Mouse (Mus musculus): ENCODE measurements at regions not wholly inside any gene's neighbourhood (a gene's known extent, or its start where the extent isn't known, plus 50 kb on each side); places are given as distances from the start of the nearest gene placed in this dataset.

- WGBS = 68% methylated on average over 2 of the region's 2 CpGs
- H3K36me3 ChIP-seq (ENCODE audit: insufficient read depth, low read length) = no peaks in the 10 kb centered on the region
- TF ChIP-seq CTCF (IDR thresholded peaks at IDR 0.05; ENCODE audit: low read depth) = no peak
- H3K9me3 ChIP-seq (replicated peaks; ENCODE audit: low read length) = no peaks in the 10 kb centered on the region
- H3K27me3 ChIP-seq (ENCODE audit: insufficient read depth, low read length) = no peaks in the 10 kb centered on the region
- no peaks in the 10 kb centered on the region for H3K4me1 ChIP-seq (replicated peaks; ENCODE audit: insufficient read depth, low read length)
- ATAC-seq (replicated peaks; ENCODE audit: low FRiP score, low read depth) (no peak), DNase-seq (ENCODE audit: low spot score) (no peak)
- no peak overlapping the region for H3K4me3 ChIP-seq (replicated peaks; ENCODE audit: low read depth, low read length)
- no peak overlapping the region for H3K27ac ChIP-seq
- no peak overlapping the region for H3K4me2 ChIP-seq (ENCODE audit: low read length)
- no peak overlapping the region for H3K9ac ChIP-seq (ENCODE audit: low read depth, low read length)
Measured at GRCm38 (mm10) chr19:6668545-6668944, 125.7 kb upstream of the Slc22a12 start.

- H3K4me1 ChIP-seq (replicated peaks; ENCODE audit: insufficient read depth, low read length) = no peaks in the 10 kb centered on the region
Measured at GRCm38 (mm10) chr19:6666187-6666722, 123.4 kb upstream of the Slc22a12 start.

GRCm38 (mm10) chr19:6665264-6666054 lies 122.6 kb upstream of the Slc22a12 start:
- Histone ChIP-seq H3K9me3 (replicated peaks; ENCODE audit: low read length) (no peaks in the 10 kb centered on the region), H3K36me3 (ENCODE audit: insufficient read depth, low read length) (no peaks in the 10 kb centered on the region), H3K27me3 (ENCODE audit: insufficient read depth, low read length) (no peaks in the 10 kb centered on the region), H3K4me2 (ENCODE audit: low read length) (no peak overlapping the region), H3K4me3 (replicated peaks; ENCODE audit: low read depth, low read length) (no peak overlapping the region), H3K4me1 (replicated peaks; ENCODE audit: insufficient read depth, low read length) (no peaks in the 10 kb centered on the region), H3K9ac (ENCODE audit: low read depth, low read length) (no peak overlapping the region), H3K27ac (no peak overlapping the region)
- ATAC-seq (replicated peaks; ENCODE audit: low FRiP score, low read depth) (no peak), DNase-seq (ENCODE audit: low spot score) (no peak)
- 69% methylated on average over 15 of the region's 15 CpGs for WGBS
- TF ChIP-seq CTCF (IDR thresholded peaks at IDR 0.05; ENCODE audit: low read depth) = no peak

More at GRCm38 (mm10) chr19:6666187-6666722, 123.4 kb upstream of the Slc22a12 start:
- no peak for TF ChIP-seq CTCF (IDR thresholded peaks at IDR 0.05; ENCODE audit: low read depth)
- no peak overlapping the region for H3K27ac ChIP-seq
- H3K9me3 ChIP-seq (replicated peaks; ENCODE audit: low read length) = no peaks in the 10 kb centered on the region
- H3K9ac ChIP-seq (ENCODE audit: low read depth, low read length) = no peak overlapping the region
- no peak overlapping the region for H3K4me3 ChIP-seq (replicated peaks; ENCODE audit: low read depth, low read length)
- 76% methylated on average over 6 of the region's 6 CpGs for WGBS
- H3K27me3 ChIP-seq (ENCODE audit: insufficient read depth, low read length) = no peaks in the 10 kb centered on the region
- DNase-seq (ENCODE audit: low spot score) (no peak), ATAC-seq (replicated peaks; ENCODE audit: low FRiP score, low read depth) (no peak)
- no peak overlapping the region for H3K4me2 ChIP-seq (ENCODE audit: low read length)
- no peaks in the 10 kb centered on the region for H3K36me3 ChIP-seq (ENCODE audit: insufficient read depth, low read length)

- DNase-seq (ENCODE audit: low spot score) = no peak
- H3K4me3 ChIP-seq (replicated peaks; ENCODE audit: low read depth, low read length) = no peak overlapping the region
- no peak overlapping the region for H3K27ac ChIP-seq
- no peak for TF ChIP-seq CTCF (IDR thresholded peaks at IDR 0.05; ENCODE audit: low read depth)
- no peaks in the 10 kb centered on the region for H3K36me3 ChIP-seq (ENCODE audit: insufficient read depth, low read length)
- H3K4me2 ChIP-seq (ENCODE audit: low read length) = no peak overlapping the region
- WGBS = 82% methylated on average over 12 of the region's 12 CpGs
- H3K27me3 ChIP-seq (ENCODE audit: insufficient read depth, low read length) = no peaks in the 10 kb centered on the region
- no peaks in the 10 kb centered on the region for H3K4me1 ChIP-seq (replicated peaks; ENCODE audit: insufficient read depth, low read length)
- no peak overlapping the region for H3K9ac ChIP-seq (ENCODE audit: low read depth, low read length)
- H3K9me3 ChIP-seq (replicated peaks; ENCODE audit: low read length) = no peaks in the 10 kb centered on the region
- no peak for ATAC-seq (replicated peaks; ENCODE audit: low FRiP score, low read depth)
Measured at GRCm38 (mm10) chr19:6664311-6664952, 121.6 kb upstream of the Slc22a12 start.

- ATAC-seq (replicated peaks; ENCODE audit: low FRiP score, low read depth) (no peak; the same call in 1 of the 2 replicates), DNase-seq (ENCODE audit: low spot score) (peak; percentile 91)
- no peak overlapping the region for H3K4me2 ChIP-seq (ENCODE audit: low read length)
- no peak overlapping the region for H3K27ac ChIP-seq
- H3K4me1 ChIP-seq (replicated peaks; ENCODE audit: insufficient read depth, low read length) = no peaks in the 10 kb centered on the region
- H3K9me3 ChIP-seq (replicated peaks; ENCODE audit: low read length) = no peaks in the 10 kb centered on the region
- WGBS = 4% methylated on average over 10 of the region's 10 CpGs
- TF ChIP-seq CTCF (IDR thresholded peaks at IDR 0.05; ENCODE audit: low read depth) = peak; percentile 94
- H3K9ac ChIP-seq (ENCODE audit: low read depth, low read length) = no peak overlapping the region
- H3K4me3 ChIP-seq (replicated peaks; ENCODE audit: low read depth, low read length) = no peak overlapping the region
- H3K36me3 ChIP-seq (ENCODE audit: insufficient read depth, low read length) = no peaks in the 10 kb centered on the region
- H3K27me3 ChIP-seq (ENCODE audit: insufficient read depth, low read length) = no peaks in the 10 kb centered on the region
Measured at GRCm38 (mm10) chr19:6663391-6663790, 120.6 kb upstream of the Slc22a12 start.

GRCm38 (mm10) chr19:6662346-6662939 lies 119.6 kb upstream of the Slc22a12 start:
- Histone ChIP-seq H3K9me3 (replicated peaks; ENCODE audit: low read length) (no peaks in the 10 kb centered on the region), H3K27me3 (ENCODE audit: insufficient read depth, low read length) (no peaks in the 10 kb centered on the region), H3K4me1 (replicated peaks; ENCODE audit: insufficient read depth, low read length) (no peaks in the 10 kb centered on the region), H3K36me3 (ENCODE audit: insufficient read depth, low read length) (no peaks in the 10 kb centered on the region), H3K9ac (ENCODE audit: low read depth, low read length) (no peak overlapping the region), H3K4me2 (ENCODE audit: low read length) (no peak overlapping the region), H3K27ac (no peak overlapping the region), H3K4me3 (replicated peaks; ENCODE audit: low read depth, low read length) (no peak overlapping the region)
- no peak for TF ChIP-seq CTCF (IDR thresholded peaks at IDR 0.05; ENCODE audit: low read depth)
- ATAC-seq (replicated peaks; ENCODE audit: low FRiP score, low read depth) (no peak), DNase-seq (ENCODE audit: low spot score) (no peak)
- WGBS = 29% methylated on average over 4 of the region's 4 CpGs
